Mouse (Mus musculus) forebrain, embryonic 10.5 days (tissue): ENCODE data around the gene Guca2a. TPM values are rescaled to one million over a fixed set of nuclear protein-coding genes. Genes with fewer than 3 reads are reported as not detected.
"Not testable (repeated sequence)": the region's sequence is repeated elsewhere in the genome, so short reads cannot be mapped to it uniquely, and the experiment has no call there.

Source experiments
- DNase-seq: peaks from one replicate; pipeline ENCODE4 v3.0.0-alpha.2; 2017; ENCODE audit warnings: low spot score; ENCODE audit errors: extremely low spot score
- H3K27ac ChIP-seq: fragments of 300-500 bp; sonication (generic); 2 replicates; pipeline ENCODE4 v1.5.1; 2016; ENCODE audit warnings: mild to moderate bottlenecking
- H3K27me3 ChIP-seq: fragments of 300-500 bp; sonication (generic); 2 replicates; pipeline ENCODE4 v1.6.1; 2016; ENCODE audit warnings: mild to moderate bottlenecking; ENCODE audit not compliant: poor library complexity, severe bottlenecking
- H3K36me3 ChIP-seq: fragments of 300-500 bp; sonication (generic); replicated peaks from 2 replicates; pipeline ENCODE4 v1.6.1; 2016; ENCODE audit warnings: mild to moderate bottlenecking, moderate library complexity
- H3K4me1 ChIP-seq: fragments of 300-500 bp; sonication (generic); 2 replicates; pipeline ENCODE4 v1.6.1; 2016
- H3K4me3 ChIP-seq: fragments of 300-500 bp; sonication (generic); 2 replicates; pipeline ENCODE4 v1.5.1; 2016; ENCODE audit warnings: mild to moderate bottlenecking, moderate library complexity
- H3K9me3 ChIP-seq: fragments of 300-500 bp; sonication (generic); 2 replicates; pipeline ENCODE4 v1.6.1; 2016; ENCODE audit warnings: mild to moderate bottlenecking, moderate library complexity
- WGBS: fragments of 180-500 bp; shearing (Covaris S2); methylation state at CpG from one replicate; pipeline ENCODE4 v1.1.7; 2016; 5-methylcytosine and 5-hydroxymethylcytosine counted together
- polyA plus RNA-seq: library from polyadenylated mRNA; unstranded; fragments of >200 nt; fragmentation: Nextera tagmentation; extraction: Ambion mirVana; gene quantifications from 2 replicates; pipeline ENCODE4 v1.2.1, GENCODE M21; 2016

Guca2a gene
- polyA plus RNA-seq, 1 experiment from 2014 or later, result not detected

- WGBS, result 82% methylated on average over 4 of the region's 4 CpGs
- H3K27me3 ChIP-seq, H3K27ac ChIP-seq, DNase-seq, H3K4me3 ChIP-seq, H3K9me3 ChIP-seq: not testable (repeated sequence)
- H3K4me1 ChIP-seq, result peaks cover 40% of the 10 kb centered on the region
- H3K36me3 ChIP-seq, result peaks cover 63% of the 10 kb centered on the region
Observed at GRCm38 (mm10) chr4:119628363-119628762, 9.1 kb upstream of the Guca2a start.

DNA sequence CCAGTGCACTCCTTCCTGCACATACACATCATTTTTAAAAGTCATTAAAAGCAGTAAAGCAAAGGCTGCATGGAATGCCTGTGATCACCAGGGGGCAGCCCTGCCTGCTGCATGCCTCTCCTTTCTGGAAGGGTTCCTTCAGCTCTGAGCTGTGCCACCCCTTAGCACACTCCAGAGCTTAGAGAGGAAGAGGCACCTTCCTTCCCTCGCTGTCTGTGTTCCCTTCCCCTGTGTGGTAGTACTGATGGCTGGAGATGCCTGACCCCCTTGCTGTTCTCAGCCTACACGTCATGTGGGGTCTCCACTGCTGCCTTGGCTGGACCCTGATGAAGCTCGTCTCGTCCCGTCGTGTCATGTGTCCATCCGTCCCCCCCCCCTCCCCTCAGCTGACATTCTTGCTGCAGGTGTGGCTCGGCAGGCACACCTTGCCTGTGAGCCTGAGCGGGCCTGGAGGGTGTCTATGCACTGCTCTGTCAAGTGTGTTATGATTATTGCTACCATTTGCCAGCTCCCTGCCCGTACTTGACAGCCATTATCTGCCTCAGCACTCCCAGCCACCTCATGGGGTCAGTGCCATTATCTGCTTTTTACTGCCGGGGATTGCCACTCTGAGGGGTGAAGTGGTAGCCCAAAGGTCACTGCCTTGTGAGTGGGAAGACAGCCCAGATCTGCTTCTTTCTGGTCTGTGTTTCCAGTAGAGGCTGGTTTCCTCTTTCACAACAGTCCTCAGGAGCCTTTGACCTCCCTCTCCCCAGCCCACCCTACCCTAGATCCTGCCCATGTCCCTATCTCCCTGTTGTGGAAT is 6.2 kb upstream of the Guca2a start:
- DNase-seq, result no peak
- Histone ChIP-seq H3K4me1 (peaks cover 38% of the 10 kb centered on the region), H3K9me3 (no peaks in the 10 kb centered on the region), H3K27ac (no peak overlapping the region), H3K4me3 (no peak overlapping the region), H3K36me3 (peaks cover 35% of the 10 kb centered on the region), H3K27me3 (no peaks in the 10 kb centered on the region)
- 77% methylated on average over 11 of the region's 11 CpGs for WGBS

GRCm38 (mm10) chr4:119632721-119633120 is 4.8 kb upstream of the Guca2a start:
- H3K36me3 ChIP-seq, result peaks cover 24% of the 10 kb centered on the region
- WGBS, result 66% methylated on average over 7 of the region's 7 CpGs
- peaks cover 26% of the 10 kb centered on the region for H3K4me1 ChIP-seq
- no peak for DNase-seq
- no peak overlapping the region for H3K4me3 ChIP-seq
- no peak overlapping the region for H3K27ac ChIP-seq
- H3K27me3 ChIP-seq, result no peaks in the 10 kb centered on the region
- no peaks in the 10 kb centered on the region for H3K9me3 ChIP-seq

- H3K36me3 ChIP-seq, result peaks cover 20% of the 10 kb centered on the region
- H3K27ac ChIP-seq, result no peak overlapping the region
- H3K9me3 ChIP-seq, result no peaks in the 10 kb centered on the region
- peaks cover 22% of the 10 kb centered on the region for H3K4me1 ChIP-seq
- no peaks in the 10 kb centered on the region for H3K27me3 ChIP-seq
- 79% methylated on average over 7 of the region's 7 CpGs for WGBS
- no peak for DNase-seq
- no peak overlapping the region for H3K4me3 ChIP-seq
Observed at GRCm38 (mm10) chr4:119633342-119633741, 4.2 kb upstream of the Guca2a start.

DNA sequence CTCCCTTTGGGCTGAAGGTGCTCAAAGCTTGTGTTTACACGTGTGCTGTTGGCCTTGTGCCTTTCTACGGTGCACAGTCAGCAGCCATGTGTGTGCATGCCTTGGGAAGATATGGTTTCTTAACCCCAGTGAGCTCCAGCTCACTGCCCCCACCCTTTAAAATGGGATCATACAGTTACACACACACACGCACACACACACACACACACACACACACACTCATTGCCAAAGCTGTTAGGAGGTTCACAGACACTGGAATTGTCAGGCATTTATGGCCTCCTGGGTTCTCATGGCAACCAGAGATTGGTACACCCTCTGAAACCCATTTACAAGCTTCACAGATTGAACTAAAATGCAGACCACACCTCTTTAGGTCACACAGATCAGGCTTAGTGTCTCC is 3.6 kb upstream of the Guca2a start:
- Histone ChIP-seq H3K4me3 (no peak overlapping the region), H3K9me3 (no peaks in the 10 kb centered on the region), H3K27ac (no peak overlapping the region), H3K4me1 (peaks cover 27% of the 10 kb centered on the region), H3K27me3 (no peaks in the 10 kb centered on the region), H3K36me3 (peaks cover 18% of the 10 kb centered on the region)
- DNase-seq, result no peak
- 92% methylated on average over 3 of the region's 3 CpGs for WGBS

- H3K27me3 ChIP-seq, result no peaks in the 10 kb centered on the region
- H3K36me3 ChIP-seq, result peaks cover 7% of the 10 kb centered on the region
- no peak overlapping the region for H3K4me3 ChIP-seq
- peaks cover 27% of the 10 kb centered on the region for H3K4me1 ChIP-seq
- 77% methylated on average over 6 of the region's 6 CpGs for WGBS
- no peak overlapping the region for H3K27ac ChIP-seq
- peak; percentile 11 for DNase-seq
- no peaks in the 10 kb centered on the region for H3K9me3 ChIP-seq
Observed at GRCm38 (mm10) chr4:119634908-119635660, 2.4 kb upstream of the Guca2a start.

DNA sequence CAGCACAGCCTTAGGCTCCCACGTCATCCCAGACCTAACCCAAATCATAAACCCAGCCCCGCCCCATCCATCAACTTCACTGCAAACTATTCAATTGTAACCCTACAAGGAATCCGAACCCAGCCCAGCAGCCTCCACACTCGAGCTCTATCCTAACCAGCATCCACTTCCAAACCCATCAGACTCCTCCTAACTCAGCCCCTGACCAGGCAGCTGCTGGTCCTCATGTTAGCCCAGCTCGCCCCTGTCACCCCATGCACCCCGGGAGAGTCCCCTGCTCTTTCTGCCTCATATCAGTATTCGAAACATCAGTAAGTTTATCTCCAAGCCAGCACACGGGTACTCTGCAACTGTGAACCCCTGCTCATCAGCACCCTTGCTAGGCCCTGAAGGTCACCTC is 1.8 kb upstream of the Guca2a start:
- peaks cover 27% of the 10 kb centered on the region for H3K4me1 ChIP-seq
- 80% methylated on average over 8 of the region's 8 CpGs for WGBS

DNA sequence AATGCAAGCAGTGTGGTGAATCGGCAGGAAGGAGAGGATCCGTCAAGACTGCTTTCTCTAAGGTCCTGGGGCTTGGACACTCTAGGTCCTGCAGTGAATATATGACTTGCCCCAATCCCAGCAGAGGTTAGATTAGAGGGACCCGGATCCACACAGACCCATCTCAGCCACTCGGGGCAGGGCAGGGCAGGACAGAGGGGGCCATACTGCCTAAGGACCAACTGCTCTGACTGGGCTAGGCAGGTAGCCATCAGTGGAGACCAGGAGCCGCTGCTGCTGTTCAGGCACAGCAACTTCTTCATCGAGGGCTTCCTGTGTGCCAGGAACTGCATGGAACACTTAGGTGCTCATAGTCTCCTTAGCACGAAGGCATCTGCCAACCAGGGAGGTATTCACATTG is 773 bp upstream of the Guca2a start:
- H3K4me3 ChIP-seq, result no peak overlapping the region
- peaks cover 4% of the 10 kb centered on the region; the same call in 1 of the 2 replicates for H3K36me3 ChIP-seq
- WGBS, result 92% methylated on average over 7 of the region's 7 CpGs
- peaks cover 20% of the 10 kb centered on the region for H3K4me1 ChIP-seq
- no peak overlapping the region for H3K27ac ChIP-seq
- DNase-seq, result no peak
- H3K27me3 ChIP-seq, result no peaks in the 10 kb centered on the region
- no peaks in the 10 kb centered on the region for H3K9me3 ChIP-seq

More for the DNA sequence above, 1.8 kb upstream of the Guca2a start:
- H3K27ac ChIP-seq, result no peak overlapping the region
- H3K27me3 ChIP-seq, result no peaks in the 10 kb centered on the region
- no peak for DNase-seq
- peaks cover 4% of the 10 kb centered on the region; the same call in 1 of the 2 replicates for H3K36me3 ChIP-seq
- no peaks in the 10 kb centered on the region for H3K9me3 ChIP-seq
- H3K4me3 ChIP-seq, result no peak overlapping the region

DNA sequence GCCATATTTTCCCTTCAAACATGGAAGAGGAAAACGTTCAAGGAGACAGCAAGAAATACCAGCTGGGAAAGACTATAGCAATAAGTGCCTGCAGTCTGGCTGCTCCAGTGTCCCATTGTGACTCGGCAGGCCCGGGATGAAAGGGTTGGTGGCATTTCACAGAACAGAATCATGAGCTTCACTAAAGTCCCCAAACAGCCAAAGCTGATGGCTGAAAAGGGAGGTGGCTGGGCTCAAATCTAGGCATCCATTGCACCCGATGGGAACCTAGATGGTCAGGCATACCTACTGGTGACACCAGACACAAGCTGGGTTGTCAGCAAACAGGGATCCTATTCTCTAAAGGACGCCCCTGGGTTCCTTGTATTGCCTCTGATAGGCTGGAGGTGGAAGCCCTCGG is 442 bp downstream of the Guca2a start:
- no peak for DNase-seq
- H3K27me3 ChIP-seq, result no peaks in the 10 kb centered on the region
- 90% methylated on average over 6 of the region's 6 CpGs for WGBS
- peaks cover 13% of the 10 kb centered on the region for H3K4me1 ChIP-seq
- no peak overlapping the region for H3K27ac ChIP-seq
- H3K4me3 ChIP-seq, result no peak overlapping the region
- H3K36me3 ChIP-seq, result peaks cover 1% of the 10 kb centered on the region; the same call in 1 of the 2 replicates
- peaks cover 5% of the 10 kb centered on the region; the same call in 1 of the 2 replicates for H3K9me3 ChIP-seq

GRCm38 (mm10) chr4:119638656-119639055 is 1.2 kb downstream of the Guca2a start:
- Histone ChIP-seq H3K27me3 (no peaks in the 10 kb centered on the region), H3K4me3 (no peak overlapping the region), H3K9me3 (peaks cover 5% of the 10 kb centered on the region; the same call in 1 of the 2 replicates), H3K4me1 (peaks cover 6% of the 10 kb centered on the region), H3K36me3 (no peaks in the 10 kb centered on the region; the same call in 1 of the 2 replicates), H3K27ac (no peak overlapping the region)
- DNase-seq, result no peak
- WGBS, result 66% methylated on average over 11 of the region's 11 CpGs

GRCm38 (mm10) chr4:119642666-119643065 is 5.2 kb downstream of the Guca2a start:
- Histone ChIP-seq H3K27me3 (no peaks in the 10 kb centered on the region), H3K9me3 (peaks cover 5% of the 10 kb centered on the region; the same call in 1 of the 2 replicates), H3K27ac (no peak overlapping the region), H3K36me3 (no peaks in the 10 kb centered on the region), H3K4me3 (no peak overlapping the region), H3K4me1 (peaks cover 4% of the 10 kb centered on the region; the same call in 1 of the 2 replicates)
- 87% methylated on average over 4 of the region's 4 CpGs for WGBS
- DNase-seq, result no peak

DNA sequence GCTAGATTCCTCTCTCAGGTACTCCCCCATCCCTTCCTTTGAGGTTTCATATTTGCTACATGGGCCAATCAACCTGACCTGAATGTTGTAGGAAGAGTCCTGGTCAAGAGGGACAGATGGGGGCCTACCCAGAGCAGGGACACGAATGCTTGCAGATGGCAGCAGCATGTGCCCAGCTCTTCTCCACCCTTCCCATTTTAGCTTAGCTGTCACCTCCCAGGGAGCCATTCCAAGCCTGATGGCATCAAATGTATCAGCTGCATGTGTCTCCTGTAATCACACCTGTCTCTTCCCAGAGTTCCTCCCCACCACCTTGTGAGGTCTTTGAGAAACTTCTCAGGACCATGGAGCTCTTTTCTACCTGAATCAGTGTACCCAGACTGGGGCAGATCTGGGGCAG is 19.5 kb downstream of the Guca2a start:
- H3K4me1 ChIP-seq, result no peaks in the 10 kb centered on the region
- H3K36me3 ChIP-seq, result no peaks in the 10 kb centered on the region
- no peak overlapping the region for H3K4me3 ChIP-seq
- peaks cover 10% of the 10 kb centered on the region for H3K9me3 ChIP-seq
- WGBS, result 76% methylated on average over 1 of the region's 1 CpGs
- no peak for DNase-seq
- H3K27me3 ChIP-seq, result no peaks in the 10 kb centered on the region
- no peak overlapping the region for H3K27ac ChIP-seq

DNA sequence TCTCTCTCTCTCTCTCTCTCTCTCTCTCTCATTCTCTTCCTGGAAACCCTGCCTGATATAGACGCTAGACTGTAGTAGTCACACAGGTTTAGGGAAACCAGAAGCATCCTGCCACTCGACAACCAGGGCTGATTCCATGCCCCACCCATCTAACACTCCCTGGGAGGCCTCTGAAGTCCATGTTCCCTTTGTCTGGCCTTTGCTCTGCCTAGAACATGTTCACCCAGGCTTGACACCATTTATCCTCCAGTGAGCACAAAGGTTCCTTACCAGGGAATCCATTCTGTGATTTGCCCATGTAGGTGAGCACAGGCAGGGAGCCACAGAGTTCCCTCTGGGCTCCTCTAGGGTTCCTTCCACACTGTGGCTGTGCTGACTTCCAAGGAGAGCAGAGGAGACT is 20.7 kb downstream of the Guca2a start:
- no peaks in the 10 kb centered on the region for H3K27me3 ChIP-seq
- no peak for DNase-seq

More for the DNA sequence above, 20.7 kb downstream of the Guca2a start:
- no peak overlapping the region for H3K4me3 ChIP-seq
- 57% methylated on average over 2 of the region's 2 CpGs for WGBS
- H3K9me3 ChIP-seq, result peaks cover 5% of the 10 kb centered on the region; the same call in 1 of the 2 replicates
- H3K36me3 ChIP-seq, result no peaks in the 10 kb centered on the region
- no peak overlapping the region for H3K27ac ChIP-seq
- H3K4me1 ChIP-seq, result no peaks in the 10 kb centered on the region
